Mouse (Mus musculus) kidney, adult 2 months (tissue): Measurements from ENCODE around the gene Vmn1r225. TPM values are rescaled to one million over a fixed set of nuclear protein-coding genes. Genes with fewer than 3 reads are reported as not detected.
"Not testable (repeated sequence)": the region's sequence is repeated elsewhere in the genome, so short reads cannot be mapped to it uniquely, and the experiment has no call there.

Source experiments
- DNase-seq: peaks from one replicate; pipeline ENCODE4 v3.0.0; 2021
- H3K27ac ChIP-seq: fragments of 200-500 bp; 2 replicates; pipeline ENCODE4 v1.5.1; 2012; ENCODE audit warnings: low read depth, low read length, control low read depth, inconsistent platforms; ENCODE audit not compliant: insufficient read depth
- H3K27me3 ChIP-seq: fragments of 200-500 bp; replicated peaks from 2 replicates; pipeline ENCODE4 v1.6.1; 2012; ENCODE audit warnings: mild to moderate bottlenecking, moderate library complexity, low read length, inconsistent platforms; ENCODE audit not compliant: control insufficient read depth, insufficient read depth
- H3K36me3 ChIP-seq: fragments of 200-500 bp; 2 replicates; pipeline ENCODE4 v1.6.1; 2012; ENCODE audit warnings: mild to moderate bottlenecking, moderate library complexity, low read length, inconsistent platforms; ENCODE audit not compliant: control insufficient read depth, insufficient read depth
- H3K4me1 ChIP-seq: fragments of 200-500 bp; 2 replicates; pipeline ENCODE4 v1.6.1; 2011; ENCODE audit warnings: low read length; ENCODE audit not compliant: control insufficient read depth, insufficient read depth
- H3K4me3 ChIP-seq: fragments of 200-500 bp; 2 replicates; pipeline ENCODE4 v1.5.1; 2011; ENCODE audit warnings: mild to moderate bottlenecking, low read depth, low read length, control low read depth; ENCODE audit not compliant: insufficient read depth
- CTCF ChIP-seq: fragments of 200-500 bp; conservative IDR thresholded peaks from 2 replicates; pipeline ENCODE4 v1.5.1; 2011; ENCODE audit warnings: low read depth, mild to moderate bottlenecking, control low read depth, low read length, moderate library complexity, mixed read lengths; ENCODE audit not compliant: insufficient read depth, insufficient read length
- POLR2A ChIP-seq: fragments of 200-500 bp; IDR thresholded peaks from one replicate; pipeline ENCODE4 v1.6.1; 2011; ENCODE audit warnings: low read depth, low read length, control low read depth
- WGBS: fragments of 180-500 bp; shearing (Covaris S2); methylation state at CpG from one replicate; pipeline ENCODE4 v1.1.7; 2018; 5-methylcytosine and 5-hydroxymethylcytosine counted together
- polyA plus RNA-seq: library from polyadenylated mRNA; depleted of rRNA; stranded (reverse); fragments of >200 nt; gene quantifications from 2 replicates; pipeline ENCODE4 v1.2.3, GENCODE M21; 2012; rRNA removed

Gene Vmn1r225
- not detected in 2 replicates for polyA plus RNA-seq

DNA sequence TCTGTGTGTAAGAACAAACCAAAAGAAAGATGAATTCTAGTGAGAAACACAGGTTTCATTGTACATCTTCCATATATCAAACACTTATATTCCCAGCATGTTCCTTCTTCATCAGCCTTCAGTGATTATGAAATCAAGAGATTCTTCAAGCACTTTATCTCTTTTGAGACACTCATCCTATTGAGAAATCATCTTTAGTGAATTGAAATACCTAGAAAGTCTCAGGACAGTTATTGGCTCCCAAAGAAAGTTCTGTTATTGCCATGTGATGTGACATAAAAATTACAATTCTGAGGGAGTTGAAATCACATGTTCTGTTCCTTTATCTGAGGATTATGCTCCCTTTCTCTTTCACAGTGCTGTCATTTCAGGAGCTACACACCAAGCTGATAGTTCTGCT is at the start of gene Vmn1r225:
Vmn1r225 (plus strand) TSS at position 301 of the 400 bp plus-strand sequence.
- Histone ChIP-seq H3K27me3 (no peaks in the 10 kb centered on the region), H3K27ac (no peak within 1 kb of the TSS), H3K4me3 (no peak within 1 kb of the TSS), H3K36me3 (no peaks in the 10 kb centered on the region), H3K4me1 (no peaks in the 10 kb centered on the region)
- no peak for DNase-seq
- TF ChIP-seq POLR2A: no peak
- TF ChIP-seq CTCF: no peak

DNA sequence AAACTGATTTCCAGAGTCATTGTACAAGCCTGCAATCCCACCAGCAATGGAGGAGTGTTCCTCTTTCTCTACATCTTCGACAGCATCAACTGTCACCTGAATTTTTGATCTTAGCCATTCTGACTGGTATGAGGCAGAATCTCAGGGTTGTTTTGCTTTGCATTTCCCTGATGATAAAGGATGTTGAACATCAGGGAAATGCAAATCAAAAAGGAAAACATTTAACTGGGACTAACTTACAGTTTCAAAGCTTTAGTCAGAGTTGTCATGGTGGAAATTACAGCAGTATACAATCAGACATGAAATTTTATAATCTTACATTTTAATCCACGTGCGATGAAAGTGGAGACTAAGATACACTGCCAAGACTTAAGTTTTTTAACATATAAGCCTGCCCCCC is 24.6 kb upstream of the Vmn1r225 start:
- no peak for DNase-seq
- TF ChIP-seq POLR2A (no peak), CTCF (no peak)
- H3K4me1 ChIP-seq: no peaks in the 10 kb centered on the region
- 69% methylated on average over 3 of the region's 3 CpGs for WGBS
- H3K4me3 ChIP-seq: no peak overlapping the region
- no peaks in the 10 kb centered on the region for H3K27me3 ChIP-seq
- H3K27ac ChIP-seq: no peak overlapping the region
- no peaks in the 10 kb centered on the region for H3K36me3 ChIP-seq

DNA sequence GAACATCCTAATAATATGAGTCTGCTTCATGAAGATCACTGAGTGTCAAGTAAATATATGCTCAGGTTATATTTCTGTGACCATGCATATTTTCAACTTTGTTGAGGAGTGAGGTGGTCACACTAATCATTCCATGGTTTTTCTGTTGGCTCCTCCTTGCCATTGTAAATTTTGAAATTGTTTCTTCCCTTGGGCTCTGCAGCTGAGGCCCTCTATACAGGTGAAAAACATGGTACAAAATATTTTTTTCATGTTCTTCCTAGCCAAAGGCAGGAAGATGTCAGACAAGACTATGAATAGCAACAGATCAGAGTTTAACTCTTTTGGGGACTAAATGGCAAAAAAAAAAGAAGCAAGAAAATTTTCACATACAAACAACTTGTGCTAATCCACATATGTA is 16.7 kb upstream of the Vmn1r225 start, which contains the start of gene Vmn2r108:
Vmn2r108 (minus strand) TSS at position 101 of the 400 bp plus-strand sequence.
- Histone ChIP-seq H3K27ac (no peak within 1 kb of the TSS), H3K4me1 (no peaks in the 10 kb centered on the region), H3K4me3 (no peak within 1 kb of the TSS), H3K36me3 (no peaks in the 10 kb centered on the region), H3K27me3 (no peaks in the 10 kb centered on the region)
- DNase-seq: no peak
- TF ChIP-seq POLR2A (no peak), CTCF (no peak)

DNA sequence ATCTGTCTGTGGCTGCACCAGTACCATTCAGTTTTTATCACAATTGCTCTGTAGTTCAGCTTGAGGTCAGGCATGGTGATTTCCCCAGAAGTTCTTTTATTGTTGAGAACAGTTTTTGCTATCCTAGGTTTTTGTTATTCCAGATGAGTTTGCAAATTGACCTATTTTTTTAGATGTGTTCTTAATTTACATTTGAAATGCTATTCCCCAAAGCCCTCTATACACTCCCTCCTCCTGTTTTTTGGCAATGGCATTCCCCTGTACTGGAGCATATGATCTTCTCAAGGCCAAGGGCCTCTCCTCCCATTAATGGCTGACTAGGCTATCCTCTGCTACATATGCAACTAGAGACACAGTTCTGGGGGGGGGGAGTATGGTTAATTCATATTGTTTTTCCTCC is 10.3 kb downstream of the Vmn1r225 start:
- not testable (repeated sequence) for H3K4me3 ChIP-seq, H3K27me3 ChIP-seq, H3K27ac ChIP-seq, H3K4me1 ChIP-seq, DNase-seq, H3K36me3 ChIP-seq

Other genes with a start within 250 kb of the Vmn1r225 start
- gene Vmn2r106, start 212.6 kb upstream of the Vmn1r225 start, polyA plus RNA-seq: not detected in 2 replicates
- gene Vmn2r107, start 152.9 kb upstream of the Vmn1r225 start, polyA plus RNA-seq: not detected in 2 replicates
- gene Vmn1r224, start 84.0 kb upstream of the Vmn1r225 start, polyA plus RNA-seq: not detected in 2 replicates
- not detected in 2 replicates for gene Vmn2r108, start 16.8 kb upstream of the Vmn1r225 start, polyA plus RNA-seq
- gene Vmn2r109, start 66.6 kb downstream of the Vmn1r225 start, polyA plus RNA-seq: not detected in 2 replicates
- not detected in 2 replicates for gene Vmn2r110, start 98.3 kb downstream of the Vmn1r225 start, polyA plus RNA-seq
- not detected in 2 replicates for gene Fpr-rs3, start 126.7 kb downstream of the Vmn1r225 start, polyA plus RNA-seq
- not detected in 2 replicates for gene Vmn1r226, start 184.7 kb downstream of the Vmn1r225 start, polyA plus RNA-seq
- not detected in 2 replicates for gene Vmn1r227, start 231.7 kb downstream of the Vmn1r225 start, polyA plus RNA-seq